Mouse (Mus musculus) megakaryocyte progenitor cell, adult 5-6 weeks (primary cell): ENCODE measurements around the gene Rbm39. TPM values are rescaled to one million over a fixed set of nuclear protein-coding genes. Genes with fewer than 3 reads are reported as not detected.
"Not testable (repeated sequence)": the region's sequence is repeated elsewhere in the genome, so short reads cannot be mapped to it uniquely, and the experiment has no call there.

ENCODE experiments used
- ATAC-seq: replicated peaks from 2 replicates; pipeline ENCODE4 v1.8.0; 2016; ENCODE audit warnings: mild to moderate bottlenecking, moderate TSS enrichment, inconsistent platforms; ENCODE audit not compliant: poor library complexity
- total RNA-seq, 2 experiments: library from RNA; stranded (forward) in 1 of 2; stranded (reverse) in 1 of 2; fragments of 157-497, 149-512 nt in 1 of 2; fragments of 200-1000 nt in 1 of 2; gene quantifications; 2 replicates each; pipeline versions ENCODE4 v1.2.3 to v1.2.4; 2015 to 2017

The Rbm39 gene
- total RNA-seq, 2 experiments from 2014 or later, result 502 to 549 TPM

- ATAC-seq, result no peak
Measured at GRCm38 (mm10) chr2:156180824-156181590, 969 bp upstream of the Rbm39 start.

GRCm38 (mm10) chr2:156179796-156180093 lies 293 bp downstream of the Rbm39 start:
- no peak for ATAC-seq

- ATAC-seq, result peak; percentile 55
Measured at GRCm38 (mm10) chr2:156179046-156179795, 817 bp downstream of the Rbm39 start.

GRCm38 (mm10) chr2:156177651-156178050 lies 2.4 kb downstream of the Rbm39 start:
- no peak for ATAC-seq

GRCm38 (mm10) chr2:156177079-156177478 lies 3.0 kb downstream of the Rbm39 start:
- no peak for ATAC-seq

GRCm38 (mm10) chr2:156166557-156166956 lies 13.5 kb downstream of the Rbm39 start:
- no peak for ATAC-seq

- ATAC-seq, result no peak
Measured at GRCm38 (mm10) chr2:156165478-156165877, 14.6 kb downstream of the Rbm39 start.

- ATAC-seq, result no peak
Measured at GRCm38 (mm10) chr2:156151538-156151937, 28.5 kb downstream of the Rbm39 start.

- no peak for ATAC-seq
Measured at GRCm38 (mm10) chr2:156147316-156147915, 32.6 kb downstream of the Rbm39 start.

- ATAC-seq, result no peak
Measured at GRCm38 (mm10) chr2:156146272-156146989, 33.6 kb downstream of the Rbm39 start.

GRCm38 (mm10) chr2:156145486-156146130 lies 34.4 kb downstream of the Rbm39 start:
- no peak for ATAC-seq

GRCm38 (mm10) chr2:156143953-156144724 lies 35.9 kb downstream of the Rbm39 start, which contains the start of the genes Romo1 and Nfs1:
Gene Romo1 (plus strand): TSS chr2:156144039.
Gene Nfs1 (minus strand): TSS chr2:156144186.
- ATAC-seq, result peak; percentile 94

GRCm38 (mm10) chr2:156143367-156143766 lies 36.7 kb downstream of the Rbm39 start:
- peak; percentile 4; the same call in 1 of the 2 replicates for ATAC-seq

GRCm38 (mm10) chr2:156142820-156143219 lies 37.2 kb downstream of the Rbm39 start:
- no peak for ATAC-seq

GRCm38 (mm10) chr2:156135695-156136094 lies 44.3 kb downstream of the Rbm39 start:
- peak; percentile 52; the same call in 1 of the 2 replicates for ATAC-seq

GRCm38 (mm10) chr2:156134161-156134560 lies 45.9 kb downstream of the Rbm39 start:
- ATAC-seq, result no peak

- ATAC-seq, result no peak
Measured at GRCm38 (mm10) chr2:156126992-156127391, 53.0 kb downstream of the Rbm39 start, which contains the start of gene Gm28036. Gene Gm28036 (minus strand): TSS chr2:156127092.

GRCm38 (mm10) chr2:156123731-156124130 lies 56.3 kb downstream of the Rbm39 start:
- ATAC-seq, result no peak

GRCm38 (mm10) chr2:156119566-156119965 lies 60.5 kb downstream of the Rbm39 start:
- ATAC-seq, result no peak

- ATAC-seq, result not testable (repeated sequence)
Measured at GRCm38 (mm10) chr2:156112080-156112423, 68.0 kb downstream of the Rbm39 start.
